Mouse (Mus musculus): Measurements from ENCODE around the gene Vmn2r124.
"Not testable (repeated sequence)": the region's sequence is repeated elsewhere in the genome, so short reads cannot be mapped to it uniquely, and the experiment has no call there.

Vmn2r124 gene

DNA sequence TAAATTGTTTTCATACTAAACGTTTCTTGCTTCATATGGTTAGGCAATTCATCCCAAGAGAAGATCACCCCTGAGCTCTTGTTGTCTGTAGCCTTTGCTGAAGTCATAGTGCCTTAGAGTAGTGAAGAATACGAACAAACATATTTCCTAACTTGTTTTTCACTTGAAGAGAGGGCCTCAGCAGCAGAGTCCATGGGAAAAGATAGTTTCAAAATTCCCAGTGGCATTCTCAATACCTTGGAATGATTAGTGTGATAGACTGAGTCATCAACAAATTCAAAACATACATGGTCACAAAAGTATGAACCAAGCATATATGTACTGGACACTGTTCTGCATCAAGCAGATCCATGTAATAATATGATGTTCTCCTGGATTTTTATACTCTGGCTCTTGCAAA lies at the start of gene Vmn2r124:
Gene Vmn2r124 (plus strand): TSS at position 301 of the 400 bp plus-strand sequence.
- DNase-seq = no peak

DNA sequence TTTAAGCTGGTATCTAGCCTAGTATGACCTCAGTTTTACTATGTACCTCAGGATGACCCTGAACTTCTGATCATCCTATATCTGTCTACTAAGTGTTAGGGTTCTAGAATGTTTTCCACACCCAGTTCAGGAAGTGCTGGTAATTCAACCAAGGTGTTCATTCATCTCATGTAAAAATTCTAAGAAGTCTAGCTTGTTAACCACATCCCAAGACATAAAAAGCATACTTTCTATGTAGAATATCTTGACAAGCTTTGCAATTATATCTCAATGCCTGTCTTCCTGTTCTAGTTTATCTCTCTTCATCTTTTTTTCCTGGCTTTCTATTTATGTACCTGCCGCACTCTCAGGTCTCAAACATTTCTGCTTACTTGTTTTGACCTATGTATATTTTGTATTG lies 44.5 kb upstream of the Vmn2r124 start:
- DNase-seq = no peak

DNA sequence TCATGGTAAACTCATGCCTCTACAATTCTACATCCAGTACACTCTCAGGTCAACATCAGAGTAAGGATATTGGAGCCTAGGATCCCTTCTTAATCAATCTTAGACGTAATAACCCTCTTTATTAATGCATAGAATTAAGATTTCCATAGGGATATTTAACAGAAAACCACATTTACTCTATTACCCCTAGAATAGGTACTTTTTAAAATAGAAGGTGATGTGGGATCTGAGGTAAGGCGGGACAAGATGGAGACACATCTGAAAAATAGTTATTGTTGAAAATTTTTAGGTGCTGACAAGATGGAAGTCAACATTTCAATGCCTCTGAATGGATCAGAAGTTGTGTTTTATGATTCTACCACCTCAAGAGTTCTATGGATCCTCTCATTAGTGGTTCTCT lies 27.8 kb upstream of the Vmn2r124 start, which contains the start of gene Fpr-rs4:
Gene Fpr-rs4 (plus strand): TSS at position 301 of the 400 bp plus-strand sequence.
- DNase-seq = no peak

DNA sequence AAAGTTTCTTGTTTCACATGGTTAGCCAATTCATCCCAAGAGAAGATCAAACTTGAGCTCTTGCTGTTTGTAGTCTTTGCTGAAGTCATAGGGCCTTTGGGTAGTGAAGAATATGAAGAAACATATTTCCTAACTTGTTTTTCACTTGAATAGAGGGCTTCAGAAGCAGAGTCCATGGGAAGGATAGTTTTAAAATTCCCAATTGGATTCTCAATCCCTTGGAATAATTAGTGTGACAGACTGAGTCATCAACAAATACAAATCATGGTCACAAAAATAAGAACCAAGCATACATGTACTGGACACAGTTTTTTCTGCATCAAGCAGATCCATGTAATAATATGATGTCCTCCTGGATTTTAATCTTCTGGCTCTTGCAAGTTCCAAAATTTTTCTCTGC lies 35.5 kb downstream of the Vmn2r124 start, which contains the start of gene Vmn2r91:
Gene Vmn2r91 (plus strand): TSS at position 301 of the 400 bp plus-strand sequence.
- not testable (repeated sequence) for DNase-seq

DNA sequence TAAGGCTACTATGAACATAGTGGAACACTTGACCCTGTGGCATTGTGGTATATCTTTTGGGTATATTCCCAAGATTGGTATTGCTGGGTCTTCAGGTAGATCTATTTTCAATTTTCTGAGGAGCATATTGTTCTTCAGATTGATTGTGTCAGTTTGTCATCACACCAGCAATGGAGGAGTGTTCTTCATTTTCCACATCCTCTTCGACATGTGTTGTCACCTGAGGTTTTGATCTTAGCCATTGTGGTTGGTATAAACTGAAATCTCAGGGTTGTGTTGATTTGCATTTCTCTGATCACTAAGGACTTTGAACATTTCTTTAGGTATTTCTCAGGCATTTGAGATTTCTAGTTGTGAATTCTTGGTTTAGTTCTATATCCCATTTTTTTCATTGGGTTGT lies 46.4 kb downstream of the Vmn2r124 start:
- DNase-seq = not testable (repeated sequence)

DNA sequence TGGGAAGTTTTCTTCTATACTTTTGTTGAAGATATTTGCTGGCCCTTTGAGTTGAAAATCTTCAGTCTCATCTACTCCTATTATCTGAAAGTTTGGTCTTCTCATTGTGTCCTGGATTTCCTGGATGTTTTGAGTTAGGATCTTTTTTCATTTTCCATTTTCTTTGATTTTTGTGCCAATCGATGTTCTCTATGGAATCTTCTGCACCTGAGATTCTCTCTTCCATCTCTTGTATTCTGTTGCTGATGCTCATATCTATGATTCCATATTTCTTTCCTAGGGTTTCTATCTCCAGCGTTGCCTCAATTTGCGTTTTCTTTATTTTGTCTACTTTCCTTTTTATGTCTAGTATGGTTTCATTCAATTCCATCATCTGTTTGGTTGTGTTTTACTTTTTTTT lies 53.0 kb downstream of the Vmn2r124 start:
- DNase-seq = not testable (repeated sequence)

Measured in kidney, adult 8-10 months (tissue).